Mouse (Mus musculus) MEL (cell line): ENCODE measurements around the gene Zbp1. TPM values are rescaled to one million over a fixed set of nuclear protein-coding genes. Genes with fewer than 3 reads are reported as not detected.

Experiments
- DNase-seq: peaks from one replicate; pipeline ENCODE4 v3.0.0; 2011; ENCODE audit warnings: low read depth, low spot score
- H3K27ac ChIP-seq: 2 replicates; pipeline ENCODE4 v1.5.1; 2012; ENCODE audit warnings: low read depth, mild to moderate bottlenecking, control low read depth, low read length, moderate library complexity; ENCODE audit not compliant: control insufficient read depth
- H3K27me3 ChIP-seq, 2 experiments: fragments of 150-350 bp in 1 of 2; sonication (generic) in 1 of 2; 2 replicates each; pipeline ENCODE4 v1.6.1; 2012; ENCODE audit warnings: low read length in 2 of 2, mild to moderate bottlenecking in 2 of 2, improper control_type of control experiment in 1 of 2, moderate library complexity in 1 of 2; ENCODE audit not compliant: insufficient read depth in 2 of 2, control insufficient read depth in 1 of 2
- H3K36me3 ChIP-seq, 2 experiments: 2 replicates each; pipeline ENCODE4 v1.6.1; 2012 to 2014; ENCODE audit warnings: low read length in 2 of 2, improper control_type of control experiment in 1 of 2, inconsistent platforms in 1 of 2, mild to moderate bottlenecking in 1 of 2; ENCODE audit not compliant: insufficient read depth in 2 of 2, control insufficient read depth in 1 of 2
- H3K4me1 ChIP-seq, 2 experiments: fragments of 150-350 bp in 1 of 2; sonication (generic) in 1 of 2; 2 replicates each; pipeline ENCODE4 v1.6.1; 2012; ENCODE audit warnings: low read length in 2 of 2, improper control_type of control experiment in 1 of 2, mild to moderate bottlenecking in 1 of 2; ENCODE audit not compliant: insufficient read depth in 2 of 2, control insufficient read depth in 1 of 2
- H3K4me3 ChIP-seq, 2 experiments: fragments of 150-350 bp in 1 of 2; sonication (generic) in 1 of 2; 2 replicates each; pipeline ENCODE4 v1.5.1; 2012; ENCODE audit warnings: low read depth in 2 of 2, low read length in 2 of 2, mild to moderate bottlenecking in 2 of 2, moderate library complexity in 2 of 2, control low read depth in 1 of 2, improper control_type of control experiment in 1 of 2; ENCODE audit not compliant: control insufficient read depth in 1 of 2, insufficient read depth in 1 of 2
- H3K79me2 ChIP-seq: 2 replicates; pipeline ENCODE4 v1.6.1; 2012; ENCODE audit warnings: mild to moderate bottlenecking, low read length, moderate library complexity; ENCODE audit not compliant: control insufficient read depth, poor library complexity, insufficient read depth
- H3K9ac ChIP-seq: 2 replicates; pipeline ENCODE4 v1.6.1; 2012; ENCODE audit warnings: low read depth, mild to moderate bottlenecking, control low read depth, low read length, moderate library complexity; ENCODE audit not compliant: control insufficient read depth, poor library complexity, severe bottlenecking
- H3K9me3 ChIP-seq: fragments of 150-350 bp; sonication (generic); replicated peaks from 2 replicates; pipeline ENCODE4 v1.6.1; 2012; ENCODE audit warnings: mild to moderate bottlenecking, low read length, improper control_type of control experiment, moderate library complexity; ENCODE audit not compliant: insufficient read depth
- CHD1 ChIP-seq: IDR thresholded peaks from 2 replicates; pipeline ENCODE4 v1.6.1; 2012; ENCODE audit warnings: low read depth, mild to moderate bottlenecking, inconsistent platforms, low read length, improper control_type of control experiment
- CTCF ChIP-seq, 3 experiments: IDR thresholded peaks in 2 of 3; conservative IDR thresholded peaks in 1 of 3; 2 replicates each; pipeline ENCODE4 v1.5.1; 2011 to 2012; ENCODE audit warnings: low read length in 3 of 3, low read depth in 2 of 3, mild to moderate bottlenecking in 2 of 3, improper control_type of control experiment in 1 of 3, inconsistent platforms in 1 of 3, mixed read lengths in 1 of 3, moderate library complexity in 1 of 3; ENCODE audit not compliant: control insufficient read depth in 1 of 3, insufficient read depth in 1 of 3, poor library complexity in 1 of 3, severe bottlenecking in 1 of 3
- E2F4 ChIP-seq: IDR thresholded peaks from 2 replicates; pipeline ENCODE4 v1.6.1; 2011; ENCODE audit warnings: low read depth, low read length, improper control_type of control experiment, borderline replicate concordance
- ELF1 ChIP-seq: IDR thresholded peaks from 2 replicates; pipeline ENCODE4 v1.6.1; 2014; ENCODE audit warnings: low read depth, mild to moderate bottlenecking, inconsistent platforms, low read length, improper control_type of control experiment, moderate library complexity
- EP300 ChIP-seq, 2 experiments: IDR thresholded peaks; 2 replicates each; pipeline ENCODE4 v1.6.1; 2011; ENCODE audit warnings: improper control_type of control experiment in 2 of 2, low read length in 2 of 2, low read depth in 1 of 2, mild to moderate bottlenecking in 1 of 2
- MAX ChIP-seq: IDR thresholded peaks from 2 replicates; pipeline ENCODE4 v1.6.1; 2011; ENCODE audit warnings: low read length, improper control_type of control experiment
- MAZ ChIP-seq: IDR thresholded peaks from 2 replicates; pipeline ENCODE4 v1.6.1; 2012; ENCODE audit warnings: low read depth, mild to moderate bottlenecking, inconsistent platforms, low read length, improper control_type of control experiment
- MEF2A ChIP-seq: IDR thresholded peaks from 2 replicates; pipeline ENCODE4 v1.6.1; 2014; ENCODE audit warnings: low read depth, mild to moderate bottlenecking, inconsistent platforms, low read length, improper control_type of control experiment; ENCODE audit not compliant: poor library complexity, insufficient replicate concordance, severe bottlenecking; ENCODE audit errors: extremely low read depth
- MYC ChIP-seq: IDR thresholded peaks from 2 replicates; pipeline ENCODE4 v1.6.1; 2011; ENCODE audit warnings: low read depth, mild to moderate bottlenecking, low read length, improper control_type of control experiment, moderate library complexity
- NELFE ChIP-seq: IDR thresholded peaks from 2 replicates; pipeline ENCODE4 v1.6.1; 2011; ENCODE audit warnings: low read depth, low read length, improper control_type of control experiment
- NRF1 ChIP-seq: IDR thresholded peaks from 2 replicates; pipeline ENCODE4 v1.6.1; 2014; ENCODE audit warnings: low read depth, mild to moderate bottlenecking, inconsistent platforms, low read length, improper control_type of control experiment, moderate library complexity; ENCODE audit not compliant: poor library complexity, insufficient read depth, severe bottlenecking
- POLR2A ChIP-seq, 2 experiments: IDR thresholded peaks; 2 replicates each; pipeline ENCODE4 v1.6.1; 2011 to 2012; ENCODE audit warnings: low read length in 2 of 2, mild to moderate bottlenecking in 2 of 2, control low read depth in 1 of 2, improper control_type of control experiment in 1 of 2, low read depth in 1 of 2, moderate library complexity in 1 of 2; ENCODE audit not compliant: control insufficient read depth in 1 of 2, insufficient read depth in 1 of 2, poor library complexity in 1 of 2
- RAD21 ChIP-seq: IDR thresholded peaks from 2 replicates; pipeline ENCODE4 v1.6.1; 2011; ENCODE audit warnings: mild to moderate bottlenecking, low read depth, low read length, improper control_type of control experiment
- SIN3A ChIP-seq: IDR thresholded peaks from 2 replicates; pipeline ENCODE4 v1.6.1; 2012; ENCODE audit warnings: low read length, improper control_type of control experiment, inconsistent platforms
- SMC3 ChIP-seq: IDR thresholded peaks from 2 replicates; pipeline ENCODE4 v1.6.1; 2011; ENCODE audit warnings: low read depth, low read length, improper control_type of control experiment
- TCF12 ChIP-seq: IDR thresholded peaks from 2 replicates; pipeline ENCODE4 v1.6.1; 2014; ENCODE audit warnings: low read depth, mild to moderate bottlenecking, inconsistent platforms, low read length, improper control_type of control experiment, moderate library complexity
- USF1 ChIP-seq: IDR thresholded peaks from 2 replicates; pipeline ENCODE4 v1.6.1; 2014; ENCODE audit warnings: low read depth, mild to moderate bottlenecking, inconsistent platforms, low read length, improper control_type of control experiment, moderate library complexity
- USF2 ChIP-seq, 2 experiments: IDR thresholded peaks; 2 replicates each; pipeline ENCODE4 v1.6.1; 2011 to 2012; ENCODE audit warnings: improper control_type of control experiment in 2 of 2, low read length in 2 of 2, borderline replicate concordance in 1 of 2, inconsistent platforms in 1 of 2, low read depth in 1 of 2, mild to moderate bottlenecking in 1 of 2; ENCODE audit not compliant: insufficient read depth in 1 of 2
- ZKSCAN1 ChIP-seq: IDR thresholded peaks from 2 replicates; pipeline ENCODE4 v1.6.1; 2012; ENCODE audit warnings: low read depth, mild to moderate bottlenecking, inconsistent platforms, low read length, improper control_type of control experiment, moderate library complexity
- ZMIZ1 ChIP-seq: IDR thresholded peaks from 2 replicates; pipeline ENCODE4 v1.6.1; 2012; ENCODE audit warnings: low read depth, mild to moderate bottlenecking, inconsistent platforms, low read length, improper control_type of control experiment, moderate library complexity
- ZNF384 ChIP-seq: IDR thresholded peaks from 2 replicates; pipeline ENCODE4 v1.6.1; 2012; ENCODE audit warnings: low read depth, mild to moderate bottlenecking, inconsistent platforms, low read length, improper control_type of control experiment
- polyA plus RNA-seq, 2 experiments: library from polyadenylated mRNA; stranded (reverse) in 1 of 2; unstranded in 1 of 2; fragments of >175 nt in 1 of 2; fragments of >200 nt in 1 of 2; gene quantifications; 2 replicates each; pipeline versions ENCODE4 v1.2.1 to v1.2.4; 2012; ENCODE audit warnings: low replicate concordance in 2 of 2, low read depth in 1 of 2; ENCODE audit not compliant: insufficient read length in 2 of 2, insufficient read depth in 1 of 2, missing spikeins in 1 of 2
- total RNA-seq: library from RNA; depleted of rRNA; stranded (reverse); fragments of 300-350 nt; gene quantifications from 2 replicates; pipeline ENCODE4 v1.2.3, GENCODE M21; 2012

Gene Zbp1
- total and polyA plus RNA-seq, 3 experiments: not detected

DNA sequence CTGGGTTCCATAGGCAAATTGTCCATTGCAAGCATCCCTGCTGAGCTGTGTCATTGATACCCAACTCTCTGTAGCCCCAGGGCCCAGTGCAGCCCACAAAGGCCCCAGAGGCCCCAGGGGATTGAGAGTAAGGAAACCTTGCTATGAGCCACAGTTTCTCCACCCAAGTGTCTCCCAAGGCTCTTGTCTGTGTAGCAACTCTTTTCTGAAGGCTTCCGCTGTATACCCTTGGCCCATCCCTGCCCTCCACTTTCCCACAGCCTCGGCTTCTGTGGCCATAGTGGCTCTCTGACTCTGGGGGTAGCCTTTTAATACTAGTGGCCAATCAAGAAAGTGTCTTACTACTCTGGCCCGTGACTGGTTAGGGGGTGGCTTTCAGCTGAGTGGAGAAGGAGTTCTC is 15.0 kb downstream of the Zbp1 start:
- no peak overlapping the region for H3K4me3 ChIP-seq
- no peaks in the 10 kb centered on the region for H3K79me2 ChIP-seq
- DNase-seq: no peak
- H3K4me1 ChIP-seq: no peaks in the 10 kb centered on the region
- H3K9ac ChIP-seq: no peak overlapping the region
- H3K36me3 ChIP-seq: no peaks in the 10 kb centered on the region
- no peak for TF ChIP-seq CHD1
- no peak for TF ChIP-seq POLR2A (IDR thresholded peaks at IDR 0.05; ENCODE audit: control insufficient read depth in 1 of 2, insufficient read depth in 1 of 2, low read depth in 1 of 2, low read length in 2 of 2, poor library complexity in 1 of 2)
- no peak for TF ChIP-seq MAX
- TF ChIP-seq ELF1: no peak
- TF ChIP-seq NRF1: no peak
- TF ChIP-seq SMC3: no peak
- no peak for TF ChIP-seq MYC
- no peak for TF ChIP-seq EP300 (IDR thresholded peaks at IDR 0.05; ENCODE audit: low read depth in 1 of 2, low read length in 2 of 2)
- no peak for TF ChIP-seq RAD21
- no peak for TF ChIP-seq USF1
- no peaks in the 10 kb centered on the region for H3K27me3 ChIP-seq
- H3K27ac ChIP-seq: no peak overlapping the region
- no peaks in the 10 kb centered on the region for H3K9me3 ChIP-seq

DNA sequence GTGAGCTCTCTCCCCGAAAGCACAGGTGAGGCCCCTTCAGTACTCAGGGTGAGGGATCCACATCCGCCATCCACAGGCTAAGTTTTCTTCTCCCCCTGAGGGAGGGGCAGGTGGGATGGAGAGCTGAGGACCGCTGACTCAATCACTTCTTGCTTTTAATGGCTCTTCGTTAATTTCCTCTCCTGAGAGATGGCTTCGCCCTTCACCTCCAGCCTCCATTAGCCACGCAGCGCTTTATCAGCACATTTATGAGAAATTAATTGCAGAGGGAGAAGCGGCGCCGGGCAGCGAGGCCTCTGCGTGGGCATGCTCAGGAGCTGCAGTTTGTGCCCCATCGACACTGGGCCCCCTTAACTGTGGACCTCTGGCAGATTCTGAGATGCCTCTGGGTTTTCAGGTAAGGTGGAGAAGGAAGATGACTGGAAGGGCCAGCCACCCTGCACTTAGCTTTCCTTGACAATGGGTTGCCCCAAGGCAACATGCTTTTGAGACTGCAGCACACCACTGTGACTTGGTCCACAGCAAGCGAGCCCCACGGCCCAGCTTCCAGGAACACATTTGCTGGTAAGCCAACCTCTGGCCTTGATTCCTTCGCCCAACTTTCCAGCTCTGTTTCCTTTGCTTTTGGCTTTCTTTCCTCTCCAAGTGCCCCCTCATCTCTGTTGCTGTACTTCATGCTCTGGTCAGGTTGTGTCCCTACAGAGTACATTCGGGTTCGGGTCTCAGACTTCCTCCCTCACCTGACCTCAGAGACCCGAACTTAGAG is 15.6 kb downstream of the Zbp1 start:
- DNase-seq: no peak
- H3K9me3 ChIP-seq: no peaks in the 10 kb centered on the region
- TF ChIP-seq E2F4 (no peak), SMC3 (no peak), RAD21 (no peak), CTCF (IDR thresholded peaks at IDR 0.05 in 2 of 3, conservative IDR thresholded peaks at IDR 0.05 in 1 of 3; ENCODE audit: control insufficient read depth in 1 of 3, insufficient read depth in 1 of 3, low read depth in 2 of 3, low read length in 3 of 3, poor library complexity in 1 of 3, severe bottlenecking in 1 of 3) (no peak), USF2 (IDR thresholded peaks at IDR 0.05; ENCODE audit: borderline replicate concordance in 1 of 2, insufficient read depth in 1 of 2, low read depth in 1 of 2, low read length in 2 of 2) (no peak), POLR2A (IDR thresholded peaks at IDR 0.05; ENCODE audit: control insufficient read depth in 1 of 2, insufficient read depth in 1 of 2, low read depth in 1 of 2, low read length in 2 of 2, poor library complexity in 1 of 2) (no peak), MEF2A (no peak), ZMIZ1 (no peak), MAZ (no peak), EP300 (IDR thresholded peaks at IDR 0.05; ENCODE audit: low read depth in 1 of 2, low read length in 2 of 2) (no peak), SIN3A (no peak), TCF12 (no peak), NELFE (no peak), ZKSCAN1 (no peak), ZNF384 (no peak), ELF1 (no peak), MYC (no peak)

More for the DNA sequence above, 15.6 kb downstream of the Zbp1 start:
- no peaks in the 10 kb centered on the region for H3K4me1 ChIP-seq
- H3K4me3 ChIP-seq: no peak overlapping the region
- no peaks in the 10 kb centered on the region for H3K27me3 ChIP-seq
- no peak overlapping the region for H3K9ac ChIP-seq
- H3K79me2 ChIP-seq: no peaks in the 10 kb centered on the region
- no peak overlapping the region for H3K27ac ChIP-seq
- no peaks in the 10 kb centered on the region for H3K36me3 ChIP-seq
